Mouse (Mus musculus) mouse trophoblast stem cell (cell line): ENCODE measurements around the gene Mmp25.
"Not testable (repeated sequence)": the region's sequence is repeated elsewhere in the genome, so short reads cannot be mapped to it uniquely, and the experiment has no call there.

Source experiments
- in situ Hi-C, 2 experiments: fragments of 300-500 bp; cut with MseI, MboI; formaldehyde crosslinking; loops; 2 replicates in 1 of 2; 3 replicates in 1 of 2; pipeline ENCODE4 v1.15.1; 2025

Gene Mmp25

GRCm38 (mm10) chr17:23601836-23602585, 43.1 kb downstream of the Mmp25 start:
- in situ Hi-C loops: no loop called here

- in situ Hi-C loops: no loop called here
Measured at GRCm38 (mm10) chr17:23600641-23601622, 44.1 kb downstream of the Mmp25 start, which contains the start of gene Zscan10. TSS of gene Zscan10 (plus strand) at chr17:23600856.

GRCm38 (mm10) chr17:23599605-23600063, 45.4 kb downstream of the Mmp25 start:
- in situ Hi-C loops: no loop called here

DNA sequence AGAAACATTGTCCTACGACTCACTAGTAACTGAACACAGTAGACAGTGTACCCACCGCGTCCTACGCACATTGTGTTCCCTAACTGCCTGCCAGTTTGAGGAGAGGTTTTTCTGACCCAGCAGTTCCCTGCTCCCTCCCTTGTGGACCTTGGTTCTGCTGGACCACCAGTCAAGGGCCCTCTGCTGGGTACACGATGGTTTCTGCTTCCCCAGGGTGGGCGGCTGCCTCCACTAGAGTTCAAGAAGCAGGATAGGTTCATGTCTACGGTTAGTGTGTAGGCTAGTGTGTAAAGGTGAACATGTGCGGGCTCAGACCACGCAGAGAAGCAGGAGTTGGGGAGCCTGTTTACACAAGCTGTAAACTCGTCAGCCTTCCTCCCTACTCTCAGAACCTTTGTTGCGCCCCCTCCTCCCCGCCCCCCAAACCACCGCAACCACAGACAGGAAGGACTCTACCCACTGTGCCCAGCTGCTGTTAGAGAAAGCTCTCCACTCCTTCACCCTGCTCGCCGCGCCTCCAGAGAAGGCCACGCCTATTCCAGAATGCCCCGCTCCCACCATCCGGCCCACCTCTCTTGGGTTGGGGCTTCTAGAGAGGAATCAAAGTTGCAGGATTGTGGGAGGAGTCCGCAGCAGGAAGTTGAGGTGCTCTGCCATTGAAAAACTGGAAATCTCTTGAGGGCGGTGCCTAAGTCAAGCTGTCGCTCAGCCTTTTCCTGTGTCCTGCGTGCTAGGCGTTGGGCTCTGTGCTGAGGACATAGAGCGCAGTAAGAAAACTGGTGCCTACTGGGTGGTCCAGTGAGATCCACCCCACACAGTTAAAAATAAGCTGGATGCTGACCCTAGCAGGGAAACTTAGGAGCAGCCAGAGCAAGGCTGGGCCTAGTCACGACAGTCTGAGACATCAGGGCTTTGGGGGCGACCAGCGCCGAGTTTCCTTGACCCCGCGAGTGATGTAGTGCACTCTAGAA, 46.2 kb downstream of the Mmp25 start, which contains the start of gene Zfp13:
Zfp13 (minus strand) TSS at position 906 of the 971 bp plus-strand sequence.
- in situ Hi-C loops: no loop called here

DNA sequence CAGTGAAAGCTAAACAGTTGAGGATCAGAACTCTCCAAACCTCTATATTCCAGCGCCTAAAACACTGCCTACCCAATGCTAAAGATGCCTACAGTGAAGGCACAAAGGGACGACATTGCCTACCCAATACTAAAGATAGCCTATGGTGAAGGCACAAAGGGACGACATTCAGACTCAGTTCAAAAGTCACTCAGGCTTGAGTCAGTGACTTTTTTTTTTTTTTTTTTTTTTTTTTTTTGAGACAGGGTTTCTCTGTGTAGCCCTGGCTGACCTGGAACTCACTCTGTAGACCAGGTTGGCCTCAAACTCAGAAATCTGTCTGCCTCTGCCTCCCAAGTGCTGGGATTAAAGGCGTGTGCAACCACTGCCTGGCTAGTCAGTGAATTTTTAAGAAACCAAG, 49.9 kb downstream of the Mmp25 start:
- in situ Hi-C loops: not testable (repeated sequence)

GRCm38 (mm10) chr17:23592926-23593300, 52.2 kb downstream of the Mmp25 start:
- in situ Hi-C loops: no loop called here

DNA sequence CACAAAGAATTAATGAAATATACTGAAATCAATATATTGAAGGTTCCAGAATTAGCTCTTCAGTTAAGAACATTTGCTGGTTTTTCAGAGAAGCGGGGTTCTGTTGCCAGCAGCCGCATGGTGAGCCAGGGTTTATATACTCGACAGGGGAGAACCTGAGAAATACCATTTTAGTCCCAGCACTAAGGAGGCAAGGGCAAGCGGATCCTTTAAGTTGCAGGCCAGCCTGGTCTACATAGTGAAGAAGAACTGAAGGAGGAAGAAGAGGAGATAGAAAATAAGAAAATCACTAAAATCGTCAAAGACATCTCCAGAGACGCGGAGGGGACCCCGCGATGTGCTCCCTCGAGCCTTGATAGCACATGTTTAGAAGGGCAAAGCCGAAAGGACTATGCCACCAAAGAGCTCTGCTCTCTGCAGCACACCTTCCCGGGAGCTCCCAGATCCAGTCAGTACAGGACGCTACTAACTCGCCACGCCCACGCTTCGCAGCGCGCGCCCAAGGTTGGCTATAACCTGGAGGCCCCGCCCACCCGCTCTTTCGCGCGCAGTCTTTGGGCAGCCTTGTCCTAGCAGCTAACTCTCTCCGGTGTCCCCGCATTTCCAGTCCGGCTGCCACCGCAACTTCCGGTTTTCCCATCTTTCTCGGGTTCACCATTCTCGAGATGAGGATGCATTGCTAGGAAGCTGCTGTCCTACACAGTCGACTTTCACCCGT, 52.7 kb downstream of the Mmp25 start:
- in situ Hi-C loops: no loop called here

- in situ Hi-C loops: no loop called here
Measured at GRCm38 (mm10) chr17:23587253-23587652, 57.8 kb downstream of the Mmp25 start.

GRCm38 (mm10) chr17:23585721-23586491, 59.2 kb downstream of the Mmp25 start:
- in situ Hi-C loops: no loop called here

DNA sequence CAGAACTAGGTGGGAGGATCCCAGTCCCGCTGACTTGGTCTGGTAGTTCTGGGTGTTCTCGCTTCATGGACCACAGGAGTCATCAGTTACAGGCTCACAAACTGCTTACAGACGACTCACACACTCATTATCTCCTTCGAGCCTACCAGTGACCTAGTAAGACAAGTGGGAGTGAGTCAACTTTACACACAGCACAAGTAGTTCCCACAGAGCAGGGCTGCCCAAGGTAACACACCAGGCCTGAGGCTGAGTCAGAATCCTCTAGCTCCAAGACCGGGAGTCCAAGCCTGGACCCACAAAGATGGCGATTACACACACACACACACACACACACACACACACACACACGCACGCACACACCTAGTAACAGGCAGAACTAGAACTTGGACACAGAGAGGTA, 60.3 kb downstream of the Mmp25 start:
- in situ Hi-C loops: no loop called here
